In the genomic region with DNA sequence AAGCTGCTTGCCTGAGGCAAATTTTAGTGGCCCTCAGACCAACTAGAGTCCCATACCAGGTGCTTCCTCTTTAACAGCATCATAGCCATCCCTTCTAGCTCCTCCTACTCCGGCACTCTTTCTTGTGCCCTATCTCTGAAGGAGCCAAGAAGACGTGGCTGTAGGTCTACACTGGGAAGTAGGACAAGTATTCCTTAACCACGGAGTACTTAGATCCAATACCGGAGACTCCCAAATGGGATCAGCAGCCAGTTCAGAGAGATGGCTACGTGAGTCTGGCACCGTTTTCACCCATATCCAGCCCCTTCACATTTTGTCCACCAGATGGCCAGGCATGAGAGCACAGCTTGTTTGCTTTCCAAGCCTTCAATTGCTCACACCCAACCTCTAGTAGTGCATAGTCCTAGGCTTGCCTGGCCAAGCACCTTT, we compare ENCODE assay signal across 8 mouse cellular contexts. TPM values are rescaled to one million over a fixed set of nuclear protein-coding genes. Genes with fewer than 3 reads are reported as not detected.
DNase-seq lines count a peak whose midpoint lies in the region; ATAC-seq and TF ChIP-seq lines count a peak whose summit lies in the region.

No protein-coding gene starts in this region.

- WGBS in kidney, adult 2 months: 24% methylated on average over 6 of the region's 6 CpGs
- 39% methylated on average over 6 of the region's 6 CpGs for WGBS in lung, embryonic 15.5 days
- 26% methylated on average over 6 of the region's 6 CpGs for WGBS in olfactory bulb, adult 2 months

- no peak for ATAC-seq in lung, embryonic 15.5 days (ENCODE audit: borderline replicate concordance, extremely low read depth, low FRiP score, low TSS enrichment)

- H3K4me1 ChIP-seq in kidney, adult 2 months (ENCODE audit: control insufficient read depth, insufficient read depth, low read length): peaks cover 33% of the 10 kb centered on the region
- peaks cover 31% of the 10 kb centered on the region for H3K4me1 ChIP-seq in lung, embryonic 15.5 days
- H3K4me1 ChIP-seq in olfactory bulb, adult 2 months (ENCODE audit: control insufficient read depth, insufficient read depth, low read length): peaks cover 31% of the 10 kb centered on the region

- H3K9ac ChIP-seq in lung, embryonic 15.5 days: no peak overlapping the region

- TF ChIP-seq CTCF in kidney, adult 2 months (conservative IDR thresholded peaks at IDR 0.05; ENCODE audit: insufficient read depth, insufficient read length, low read depth, low read length): peak; percentile 68
- TF ChIP-seq CTCF in olfactory bulb, adult 2 months (IDR thresholded peaks at IDR 0.05; ENCODE audit: insufficient read depth, low read depth, low read length): no peak

- H3K36me3 ChIP-seq in kidney, adult 2 months (ENCODE audit: control insufficient read depth, insufficient read depth, low read length): peaks cover 2% of the 10 kb centered on the region; the same call in 1 of the 2 replicates
- H3K36me3 ChIP-seq in lung, embryonic 15.5 days: peaks cover 36% of the 10 kb centered on the region

- H3K27me3 ChIP-seq in kidney, adult 2 months (replicated peaks; ENCODE audit: control insufficient read depth, insufficient read depth, low read length): no peaks in the 10 kb centered on the region
- no peaks in the 10 kb centered on the region for H3K27me3 ChIP-seq in lung, embryonic 15.5 days

- peak overlapping the region; percentile 94 for H3K4me2 ChIP-seq in lung, embryonic 15.5 days

- no peak for TF ChIP-seq POLR2A in kidney, adult 2 months (IDR thresholded peaks at IDR 0.05; ENCODE audit: low read depth, low read length)
- TF ChIP-seq POLR2A in olfactory bulb, adult 2 months (IDR thresholded peaks at IDR 0.05; ENCODE audit: insufficient read depth, low read depth, low read length): no peak

- DNase-seq in urinary bladder, postnatal 14 days (ENCODE audit: low spot score): peak; percentile 66
- DNase-seq in urinary bladder, adult 2 months (ENCODE audit: low spot score): no peak
- DNase-seq in cerebellum, postnatal 25 days: peak; percentile 83 to 86
- DNase-seq in heart, adult 18-20 months: peak; percentile 60 to 71
- DNase-seq in kidney, adult 2 months: peak; percentile 65
- no peak for DNase-seq in right cerebral cortex, adult 18-20 months

- H3K4me3 ChIP-seq in kidney, adult 2 months (ENCODE audit: insufficient read depth, low read depth, low read length): no peak overlapping the region
- peak overlapping the region; percentile 86; the same call in 1 of the 2 replicates for H3K4me3 ChIP-seq in lung, embryonic 15.5 days
- no peak overlapping the region for H3K4me3 ChIP-seq in olfactory bulb, adult 2 months (ENCODE audit: insufficient read depth, low read depth, low read length)

- no peak overlapping the region for H3K27ac ChIP-seq in kidney, adult 2 months (ENCODE audit: insufficient read depth, low read depth, low read length)
- no peak overlapping the region for H3K27ac ChIP-seq in lung, embryonic 15.5 days
- H3K27ac ChIP-seq in olfactory bulb, adult 2 months (ENCODE audit: insufficient read depth, low read depth, low read length): 0 out of 2 replicates have a peak overlapping the region, but pooled peaks have one; percentile 12

- no peaks in the 10 kb centered on the region for H3K9me3 ChIP-seq in lung, embryonic 15.5 days

RNA-seq across cellular contexts. Expression of gene Clk3, which starts 3.1 kb away (rescaled TPM):
- 90.8 and 111 TPM in 2 replicates for polyA plus RNA-seq in urinary bladder, adult 2 months (2012; rRNA removed)
- 10 to 100 TPM; 21.3 to 29.0 TPM for total RNA-seq in heart, adult 18-20 months (2021)
- polyA plus RNA-seq in kidney, adult 2 months (2012; rRNA removed): 71.1 and 81.0 TPM in 2 replicates
- polyA plus RNA-seq in lung, embryonic 15.5 days (2015; fragmentation: Nextera tagmentation; extraction: Ambion mirVana): 79.5 and 85.5 TPM in 2 replicates
- 308 TPM in 1 of 2 replicates, not detected in the other for polyA plus RNA-seq in olfactory bulb, adult 2 months (2012; ENCODE audit: insufficient read depth, insufficient read length, low replicate concordance, missing spikeins)

RNA-seq across cellular contexts. Expression of gene Edc3, which starts 54.2 kb away (rescaled TPM):
- polyA plus RNA-seq in urinary bladder, adult 2 months (2012; rRNA removed): 12.3 and 13.8 TPM in 2 replicates
- total RNA-seq in heart, adult 18-20 months (2021): 1 to 10 TPM; 4.7 to 6.6 TPM
- polyA plus RNA-seq in kidney, adult 2 months (2012; rRNA removed): 7.9 and 8.4 TPM in 2 replicates
- 34.0 and 35.8 TPM in 2 replicates for polyA plus RNA-seq in lung, embryonic 15.5 days (2015; fragmentation: Nextera tagmentation; extraction: Ambion mirVana)
- not detected in 2 replicates for polyA plus RNA-seq in olfactory bulb, adult 2 months (2012; ENCODE audit: insufficient read depth, insufficient read length, low replicate concordance, missing spikeins)

Comparison
In these comparisons a context has a peak if more than half of its experiments do, and no peak if none do; other contexts are left out.
1. DNase-seq: peak in urinary bladder, postnatal 14 days (single experiment), cerebellum, postnatal 25 days (2 of 2), heart, adult 18-20 months (2 of 2) and kidney, adult 2 months (single experiment); none in urinary bladder, adult 2 months (single experiment) and right cerebral cortex, adult 18-20 months (single experiment).